Mouse (Mus musculus) layer of hippocampus, adult 9-11 months (tissue): ENCODE measurements around the gene Spint2.

Source experiments
- DNase-seq: peaks from one replicate; pipeline ENCODE4 v3.0.0; 2022

The Spint2 gene

GRCm38 (mm10) chr7:29279261-29279660 is 2.5 kb downstream of the Spint2 start:
- no peak for DNase-seq

DNA sequence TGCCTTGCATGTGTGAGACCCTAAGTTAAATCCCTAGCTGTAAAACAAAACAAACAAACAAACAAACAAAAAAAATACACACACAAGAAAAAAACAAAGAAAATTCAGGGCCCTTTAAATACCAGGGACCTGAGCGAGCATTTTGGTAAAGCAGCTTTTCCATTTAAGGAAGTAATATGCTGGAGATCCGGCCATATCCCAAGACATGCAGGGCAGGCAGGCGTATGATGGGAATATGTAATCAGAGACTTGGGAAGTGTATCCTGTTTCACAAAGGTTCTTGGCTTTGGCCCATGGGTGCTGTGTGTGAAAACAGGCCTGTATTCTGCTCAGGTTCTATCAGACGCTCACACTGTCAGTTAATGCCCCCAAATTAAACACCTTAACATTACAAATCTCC is 4.2 kb downstream of the Spint2 start:
- no peak for DNase-seq

GRCm38 (mm10) chr7:29276715-29277114 is 5.0 kb downstream of the Spint2 start:
- no peak for DNase-seq

DNA sequence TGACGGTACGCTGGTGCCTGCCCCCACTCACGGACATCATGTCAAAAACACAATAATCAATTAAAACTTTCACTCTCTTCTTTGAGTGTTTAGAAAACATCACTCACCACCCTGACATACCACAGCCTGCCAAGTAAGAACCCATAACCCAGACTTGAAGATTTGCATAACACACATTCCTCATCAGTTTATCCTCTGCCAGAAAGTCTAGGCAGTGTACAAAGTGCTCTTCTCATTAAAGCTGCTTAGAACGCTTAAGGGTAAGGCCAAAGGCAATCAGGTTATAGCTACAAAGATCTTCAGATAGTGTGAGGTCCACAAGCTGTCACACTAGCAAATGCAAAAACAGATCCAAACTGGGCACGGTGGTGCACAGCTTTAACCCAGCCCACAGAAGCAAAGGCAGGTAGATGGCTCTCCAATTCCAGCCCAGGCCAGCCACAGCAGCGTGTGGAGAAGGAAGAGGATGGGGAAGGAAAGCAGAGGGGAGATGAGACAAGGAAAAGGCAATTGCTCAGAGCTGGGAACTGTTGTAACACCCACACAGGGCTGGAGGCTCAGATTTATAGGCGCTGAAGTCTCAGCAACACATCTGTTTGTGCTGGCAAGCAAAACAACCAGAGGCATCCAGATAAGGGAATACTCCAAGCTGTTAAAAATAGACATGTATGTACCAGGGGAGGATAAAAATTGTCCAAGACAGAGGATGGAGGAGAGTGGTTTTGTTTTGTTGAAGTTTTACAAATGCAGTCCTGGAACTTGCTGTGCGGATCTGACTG is 9.8 kb downstream of the Spint2 start:
- no peak for DNase-seq

- no peak for DNase-seq
Observed at GRCm38 (mm10) chr7:29270445-29270844, 11.3 kb downstream of the Spint2 start.

- DNase-seq, result no peak
Observed at GRCm38 (mm10) chr7:29266931-29267330, 14.8 kb downstream of the Spint2 start.

- DNase-seq, result no peak
Observed at GRCm38 (mm10) chr7:29265636-29266035, 16.1 kb downstream of the Spint2 start.

DNA sequence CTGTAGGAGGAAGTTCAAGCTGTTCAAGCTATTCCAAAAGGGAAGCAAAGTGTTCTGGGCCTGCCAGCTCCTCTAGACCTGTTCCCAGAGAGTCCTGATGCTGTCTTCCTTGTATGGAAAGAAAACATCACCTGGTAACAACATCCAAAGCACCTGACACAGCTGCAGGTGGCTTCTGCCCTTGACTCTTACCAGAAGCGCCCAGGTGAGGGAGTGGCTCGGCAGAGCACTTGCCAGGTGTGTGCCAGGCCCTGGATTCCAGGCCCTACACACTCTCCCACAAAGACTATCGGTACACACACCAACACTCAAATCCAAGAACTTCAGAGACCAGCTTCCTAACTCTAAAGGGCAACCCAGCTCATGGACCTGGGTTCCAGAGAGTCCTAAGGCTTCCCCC is 17.9 kb downstream of the Spint2 start:
- DNase-seq, result no peak

- no peak for DNase-seq
Observed at GRCm38 (mm10) chr7:29262151-29262550, 19.6 kb downstream of the Spint2 start.

- no peak for DNase-seq
Observed at GRCm38 (mm10) chr7:29259781-29260730, 21.7 kb downstream of the Spint2 start.

DNA sequence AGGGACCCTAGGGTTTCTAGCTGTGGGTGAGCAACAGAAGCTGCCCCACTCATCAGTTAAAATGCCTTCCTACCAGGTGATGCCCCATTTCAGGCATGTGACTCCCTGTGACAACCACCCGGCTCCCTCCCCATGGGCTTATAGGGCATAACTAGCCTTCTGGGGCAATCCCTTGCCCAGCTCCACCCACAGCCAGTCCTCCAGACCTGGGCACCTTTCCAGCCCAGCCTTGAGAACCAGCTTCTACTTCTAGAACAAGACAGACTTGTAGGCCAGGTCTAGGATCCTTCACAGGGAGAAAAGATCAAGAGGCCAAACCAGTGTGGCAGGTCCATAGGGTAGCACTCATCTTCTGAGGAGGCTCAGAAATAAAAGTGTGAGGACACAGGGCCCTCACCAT is 24.3 kb downstream of the Spint2 start:
- DNase-seq, result no peak

GRCm38 (mm10) chr7:29255875-29256274 is 25.8 kb downstream of the Spint2 start:
- no peak for DNase-seq

DNA sequence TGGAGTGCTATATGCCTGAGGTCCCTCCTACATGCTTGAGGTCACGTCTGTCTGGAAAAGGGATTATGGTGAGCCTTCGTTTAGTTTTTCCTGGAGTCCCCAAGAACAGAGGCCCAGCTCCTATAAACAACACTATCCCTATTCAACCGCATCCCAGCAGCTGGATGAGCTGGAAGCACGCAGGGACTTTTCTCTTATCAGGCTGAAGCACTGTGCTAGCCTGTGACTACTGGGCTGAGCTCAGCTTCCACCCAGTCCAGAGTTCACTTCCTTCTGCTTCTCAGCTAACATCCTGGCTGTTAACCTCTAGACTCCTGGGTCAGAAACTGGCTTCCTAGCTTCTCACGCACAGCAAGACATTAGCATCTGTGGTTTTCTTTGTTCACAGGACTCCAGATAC is 27.9 kb downstream of the Spint2 start:
- no peak for DNase-seq

- no peak for DNase-seq
Observed at GRCm38 (mm10) chr7:29251166-29251565, 30.5 kb downstream of the Spint2 start.

DNA sequence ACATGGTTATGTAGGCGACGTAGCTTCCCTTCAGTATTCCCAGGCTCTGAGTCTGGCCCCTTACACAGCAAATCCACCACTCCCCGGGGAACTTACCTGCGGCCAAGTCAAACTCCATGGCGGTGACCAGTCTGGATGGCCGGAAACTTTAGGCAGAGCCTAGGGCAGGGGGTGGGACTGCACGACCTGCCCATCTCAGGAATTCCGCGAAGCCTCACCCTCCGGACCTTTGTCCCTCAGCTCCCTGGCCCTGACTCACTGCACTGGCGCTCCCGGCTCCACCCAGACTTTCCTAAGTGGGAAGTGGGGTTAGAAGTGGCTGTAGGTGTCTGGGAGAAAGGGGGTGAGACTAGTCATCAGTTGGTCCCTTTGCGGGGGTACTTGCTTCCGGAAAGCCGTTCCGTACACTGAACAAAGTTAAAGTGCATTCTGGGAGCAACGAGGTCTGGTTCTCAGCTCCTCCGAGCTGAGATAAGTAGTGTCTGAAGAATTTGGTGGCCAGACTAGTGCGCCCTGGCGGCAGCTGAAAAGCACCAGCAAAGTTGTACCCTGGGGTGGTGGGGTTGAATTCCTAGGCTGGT is 33.4 kb downstream of the Spint2 start, which contains the start of gene 2200002D01Rik:
Gene 2200002D01Rik, minus strand, starts transcription at position 206 of the 581 bp plus-strand sequence.
- DNase-seq, result no peak

GRCm38 (mm10) chr7:29247706-29248105 is 34.0 kb downstream of the Spint2 start:
- DNase-seq, result no peak

DNA sequence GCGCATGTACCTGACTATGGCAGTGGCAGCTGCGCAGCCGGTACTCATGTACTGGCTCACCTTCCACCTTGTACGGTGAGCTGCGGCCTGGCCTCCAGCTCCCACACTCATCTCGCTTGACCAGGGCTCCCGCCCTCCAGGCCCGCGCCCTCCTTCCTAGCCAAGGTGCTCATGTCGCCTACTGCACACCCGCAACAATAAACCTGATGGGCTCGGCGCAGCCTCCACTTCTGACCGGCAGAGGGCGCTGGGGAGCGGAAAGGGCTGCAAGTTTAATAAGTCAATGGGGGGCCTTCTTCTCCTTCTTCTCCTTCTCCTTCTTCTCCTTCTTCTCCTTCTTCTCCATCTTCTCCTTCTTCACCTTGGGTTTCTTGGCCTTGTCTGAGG is 34.4 kb downstream of the Spint2 start:
- no peak for DNase-seq

- DNase-seq, result no peak
Observed at GRCm38 (mm10) chr7:29246619-29247313, 34.9 kb downstream of the Spint2 start.

DNA sequence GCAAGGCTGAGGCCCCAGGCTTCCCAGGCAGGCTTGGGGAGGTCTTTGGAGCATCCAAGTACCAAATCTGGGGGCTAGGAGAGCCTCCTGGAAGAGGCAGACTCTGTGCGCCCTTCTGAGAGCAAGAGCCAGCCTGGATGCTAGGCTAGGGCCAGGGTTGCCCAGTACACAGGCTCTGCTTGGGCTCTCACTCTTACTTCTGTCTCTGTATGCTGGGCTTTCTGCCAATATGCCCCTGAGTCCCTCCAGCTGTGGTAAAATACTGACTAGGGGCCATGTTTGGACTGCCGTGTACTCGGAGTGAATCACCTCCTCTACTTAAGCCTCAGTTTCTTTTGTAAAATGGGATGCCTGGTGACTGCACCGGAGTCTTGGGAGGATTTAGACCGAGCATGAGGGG is 35.7 kb downstream of the Spint2 start:
- no peak for DNase-seq

DNA sequence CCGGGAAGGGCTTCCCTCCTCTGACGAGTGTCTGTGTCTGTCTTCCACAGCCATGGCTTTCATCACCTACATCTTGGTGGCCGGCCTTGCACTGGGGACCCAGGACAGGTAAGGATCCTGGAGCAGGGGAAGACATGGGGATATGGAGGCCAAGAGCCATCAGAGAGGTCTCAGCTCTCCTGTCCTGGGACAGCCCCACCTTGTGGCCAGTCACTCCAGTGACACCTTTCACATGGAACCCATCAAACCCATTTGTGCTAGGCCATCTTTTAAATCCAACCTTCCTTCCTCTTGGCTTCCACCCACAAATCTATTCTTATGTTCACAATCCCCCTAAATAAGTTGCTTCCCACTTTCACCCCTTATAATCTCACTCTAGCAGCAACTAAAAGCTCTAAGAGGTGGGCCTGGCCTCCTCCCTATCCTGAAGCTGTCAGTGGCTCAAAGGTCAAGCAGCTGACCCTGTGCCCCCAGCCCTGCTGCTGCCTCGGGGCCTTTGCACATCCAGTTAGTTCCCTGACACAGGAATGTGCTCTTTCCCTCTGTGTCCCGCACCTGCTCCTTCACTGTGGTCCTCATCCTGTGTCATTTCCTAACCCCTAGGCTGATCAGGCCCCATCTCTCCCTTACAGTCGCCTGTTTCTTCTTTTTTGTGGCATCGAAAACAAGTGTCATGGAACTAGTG is 36.8 kb downstream of the Spint2 start:
- DNase-seq, result no peak

DNA sequence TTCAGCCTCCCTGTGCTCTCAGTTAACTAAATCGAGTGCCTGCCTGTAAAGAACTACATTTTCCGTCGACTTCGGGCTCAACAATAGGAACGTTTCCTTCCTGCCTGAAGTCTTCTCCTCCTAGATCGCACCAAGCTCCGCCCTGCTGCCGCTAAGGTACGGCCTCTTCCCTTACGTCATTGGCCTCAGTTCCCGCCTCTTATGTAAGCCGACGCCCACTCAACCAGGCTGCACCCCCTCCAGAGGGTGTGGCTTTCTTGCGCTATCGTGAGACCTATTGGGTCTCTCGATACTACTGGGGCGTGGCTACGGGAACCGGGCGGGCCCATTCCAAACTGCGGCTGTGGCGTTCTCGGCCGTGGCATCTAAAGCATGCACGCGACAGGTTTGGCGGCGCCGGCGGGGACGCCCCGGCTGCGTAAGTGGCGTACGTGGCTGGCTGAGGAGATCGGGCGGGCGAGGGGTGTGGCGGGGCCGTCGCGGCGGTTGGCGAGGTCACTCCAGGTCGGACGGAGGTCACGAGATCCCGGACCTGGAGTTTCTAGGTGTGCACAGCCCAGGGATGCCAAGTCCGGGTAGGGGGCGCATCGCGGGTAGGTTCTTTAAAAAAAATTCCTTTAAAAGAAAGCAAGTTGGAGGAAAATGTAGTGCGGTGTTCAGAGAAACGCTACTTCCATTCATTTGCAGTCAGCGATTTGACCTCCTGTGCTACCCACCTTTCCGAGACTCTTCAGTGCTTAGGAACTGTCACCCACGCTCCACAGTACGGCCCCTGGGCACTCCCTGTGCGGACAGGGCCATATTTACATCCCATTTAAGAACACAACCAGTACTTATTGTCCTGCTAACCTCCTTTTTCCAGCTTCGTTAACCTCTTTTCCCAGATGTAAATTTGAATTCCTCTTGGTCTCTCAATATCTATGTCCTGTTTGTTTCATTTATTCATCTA is 43.4 kb downstream of the Spint2 start, which contains the start of gene Yif1b:
Gene Yif1b, plus strand, starts transcription at position 311 of the 949 bp plus-strand sequence.
- peak; percentile 99 for DNase-seq
